Comparison of ENCODE assay signal across 17 mouse cellular contexts in the genomic region with DNA sequence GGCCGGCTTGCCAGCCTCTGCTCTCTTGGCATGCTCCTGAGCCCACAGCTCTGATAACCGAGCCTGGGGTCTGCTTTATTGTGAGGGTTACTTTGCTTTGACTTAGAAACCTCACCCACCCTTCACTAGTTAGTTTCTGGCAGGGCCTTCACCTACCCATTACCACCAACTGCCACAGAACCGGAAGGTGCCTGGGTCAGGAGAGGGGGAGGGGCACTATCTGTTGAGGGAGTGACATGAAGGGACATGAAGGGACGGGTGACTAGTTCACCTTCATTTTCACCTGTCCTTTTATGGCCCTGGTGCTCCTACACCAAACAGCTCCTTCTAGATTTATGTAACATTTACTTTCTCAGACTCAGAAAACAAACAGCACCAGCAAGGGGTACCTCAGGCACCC. TPM values are rescaled to one million over a fixed set of nuclear protein-coding genes. Genes with fewer than 3 reads are reported as not detected.
A peak's percentile ranks its signal among the peaks of the same experiment; 100 is the strongest.
DNase-seq lines count a peak whose midpoint lies in the region; ATAC-seq and TF ChIP-seq lines count a peak whose summit lies in the region.
"Had no signal": no experiment of that assay in that cellular context is flagged by ENCODE, and none has a peak within 500 bp of the region (broad histone marks: within the 10 kb centered on the region; RNA-seq: fewer than 3 reads in every experiment).

No protein-coding gene starts in this region.

- no peak overlapping the region for H3K4me3 ChIP-seq in kidney, postnatal 0 days (replicated peaks; ENCODE audit: low read depth, low read length)
- H3K4me3 ChIP-seq in embryonic facial prominence, embryonic 10.5 days: no peak overlapping the region
- H3K4me3 ChIP-seq: lung, embryonic 15.5 days; midbrain, embryonic 12.5 days; neural tube, embryonic 12.5 days had no signal

- H3K4me1 ChIP-seq in kidney, postnatal 0 days (replicated peaks; ENCODE audit: insufficient read depth, low read length): peaks cover 10% of the 10 kb centered on the region
- H3K4me1 ChIP-seq in embryonic facial prominence, embryonic 10.5 days: peaks cover 14% of the 10 kb centered on the region

- no peak overlapping the region for H3K4me2 ChIP-seq in kidney, postnatal 0 days (ENCODE audit: low read length)
- H3K4me2 ChIP-seq: lung, embryonic 15.5 days; midbrain, embryonic 12.5 days; neural tube, embryonic 12.5 days had no signal

- no peaks in the 10 kb centered on the region for H3K27me3 ChIP-seq in kidney, postnatal 0 days (ENCODE audit: insufficient read depth, low read length)
- H3K27me3 ChIP-seq in embryonic facial prominence, embryonic 10.5 days (replicated peaks; ENCODE audit: low read depth, poor library complexity, severe bottlenecking): no peaks in the 10 kb centered on the region
- H3K27me3 ChIP-seq: lung, embryonic 15.5 days; midbrain, embryonic 12.5 days; neural tube, embryonic 12.5 days had no signal

- H3K27ac ChIP-seq in kidney, postnatal 0 days: peak overlapping the region; percentile 47; the same call in 1 of the 2 replicates
- no peak overlapping the region for H3K27ac ChIP-seq in embryonic facial prominence, embryonic 10.5 days (replicated peaks)
- H3K27ac ChIP-seq: midbrain, embryonic 12.5 days; neural tube, embryonic 12.5 days had no signal

- H3K9ac ChIP-seq in kidney, postnatal 0 days (ENCODE audit: low read depth, low read length): no peak overlapping the region
- H3K9ac ChIP-seq: lung, embryonic 15.5 days; midbrain, embryonic 12.5 days; neural tube, embryonic 12.5 days had no signal

- DNase-seq in kidney, postnatal 0 days (ENCODE audit: low spot score): no peak
- no peak for DNase-seq in kidney, adult 8-10 months
- DNase-seq in embryonic facial prominence, embryonic 10.5 days (ENCODE audit: low spot score): no peak
- no peak for DNase-seq in left cerebral cortex, postnatal 25 days (ENCODE audit: low spot score in 2 of 2)
- no peak for DNase-seq in heart, postnatal 10 days
- DNase-seq: cerebellum, adult 18-20 months; heart, adult 18-20 months; heart, postnatal 14 days; left cerebral cortex, postnatal 4 days; retina, postnatal 1 day; thymus, postnatal 4 days had no signal

- intact Hi-C loops in left cerebral cortex, postnatal 25 days (cut with DNase I): no loop called here
- intact Hi-C loops in heart, postnatal 10 days (cut with DNase I): no loop called here

- 42% methylated on average over 4 of the region's 4 CpGs for WGBS in kidney, postnatal 0 days
- WGBS in embryonic facial prominence, embryonic 10.5 days: 75% methylated on average over 4 of the region's 4 CpGs

- peaks cover 7% of the 10 kb centered on the region; the same call in 1 of the 2 replicates for H3K36me3 ChIP-seq in kidney, postnatal 0 days (ENCODE audit: insufficient read depth, low read length)
- peaks cover 19% of the 10 kb centered on the region for H3K36me3 ChIP-seq in embryonic facial prominence, embryonic 10.5 days (replicated peaks)

- no peak for ATAC-seq in kidney, postnatal 0 days (replicated peaks; ENCODE audit: low FRiP score, low read depth)
- peak; percentile 58 for ATAC-seq in CD4-positive, CD25-positive, alpha-beta regulatory T cell, adult 4 months
- 0 out of 2 replicates have a peak, but pooled peaks have one; percentile 2 for ATAC-seq in granulocyte monocyte progenitor cell, adult 5-6 weeks (replicated peaks; ENCODE audit: poor library complexity, severe bottlenecking)
- ATAC-seq in megakaryocyte progenitor cell, adult 5-6 weeks (replicated peaks; ENCODE audit: poor library complexity): peak; percentile 43

- TF ChIP-seq CTCF in kidney, postnatal 0 days (IDR thresholded peaks at IDR 0.05; ENCODE audit: low read depth): no peak

- H3K9me3 ChIP-seq in kidney, postnatal 0 days (replicated peaks; ENCODE audit: low read length): no peaks in the 10 kb centered on the region
- no peaks in the 10 kb centered on the region for H3K9me3 ChIP-seq in embryonic facial prominence, embryonic 10.5 days
- H3K9me3 ChIP-seq: lung, embryonic 15.5 days; midbrain, embryonic 12.5 days; neural tube, embryonic 12.5 days had no signal

RNA-seq across cellular contexts. Expression of a gene that starts 5.3 kb away (rescaled TPM):
- polyA plus RNA-seq in kidney, postnatal 0 days (2015; fragmentation: Nextera tagmentation; extraction: Ambion mirVana): 300 and 305 TPM in 2 replicates
- 10 to 100 TPM; 30.9 to 33.7 TPM for polyA plus RNA-seq in CD4-positive, CD25-positive, alpha-beta regulatory T cell, adult 4 months (2017; shearing (Covaris generic))
- total RNA-seq in granulocyte monocyte progenitor cell, adult 5-6 weeks (2014; fragmentation: Nextera tagmentation): 33.2 and 35.9 TPM in 2 replicates
- 12.7 and 13.5 TPM in 2 replicates for total RNA-seq in granulocyte monocyte progenitor cell, adult 5-6 weeks (2017)
- 32.8 and 36.6 TPM in 2 replicates for total RNA-seq in megakaryocyte progenitor cell, adult 5-6 weeks (2015)
- 14.7 and 15.4 TPM in 2 replicates for total RNA-seq in megakaryocyte progenitor cell, adult 5-6 weeks (2017)
- 115 and 130 TPM in 2 replicates for polyA plus RNA-seq in embryonic facial prominence, embryonic 10.5 days (2016; fragmentation: Nextera tagmentation; extraction: Ambion mirVana)
- total RNA-seq in left cerebral cortex, postnatal 25 days (2021): 100 to 1,000 TPM; 133 TPM
- total RNA-seq in heart, postnatal 10 days (2021): 100 to 1,000 TPM; 236 to 244 TPM

RNA-seq across cellular contexts. Expression of a gene that starts 8.1 kb away (rescaled TPM):
- 16.1 and 17.5 TPM in 2 replicates for polyA plus RNA-seq in kidney, postnatal 0 days (2015; fragmentation: Nextera tagmentation; extraction: Ambion mirVana)
- polyA plus RNA-seq in CD4-positive, CD25-positive, alpha-beta regulatory T cell, adult 4 months (2017; shearing (Covaris generic)): 1 to 10 TPM; 2.9 to 4.1 TPM
- 20.5 and 25.2 TPM in 2 replicates for total RNA-seq in granulocyte monocyte progenitor cell, adult 5-6 weeks (2014; fragmentation: Nextera tagmentation)
- total RNA-seq in granulocyte monocyte progenitor cell, adult 5-6 weeks (2017): 24.4 and 28.6 TPM in 2 replicates
- 25.7 and 26.0 TPM in 2 replicates for total RNA-seq in megakaryocyte progenitor cell, adult 5-6 weeks (2015)
- total RNA-seq in megakaryocyte progenitor cell, adult 5-6 weeks (2017): 24.8 and 25.4 TPM in 2 replicates
- 16.9 and 19.3 TPM in 2 replicates for polyA plus RNA-seq in embryonic facial prominence, embryonic 10.5 days (2016; fragmentation: Nextera tagmentation; extraction: Ambion mirVana)
- total RNA-seq in left cerebral cortex, postnatal 25 days (2021): 10 to 100 TPM; 26.0 to 31.6 TPM
- total RNA-seq in heart, postnatal 10 days (2021): 10 to 100 TPM; 14.9 to 15.0 TPM

RNA-seq across cellular contexts. Expression of a gene that starts 54.4 kb away (rescaled TPM):
- polyA plus RNA-seq in kidney, postnatal 0 days (2015; fragmentation: Nextera tagmentation; extraction: Ambion mirVana): 56.4 and 58.0 TPM in 2 replicates
- polyA plus RNA-seq in CD4-positive, CD25-positive, alpha-beta regulatory T cell, adult 4 months (2017; shearing (Covaris generic)): 10 to 100 TPM; 16.6 to 22.2 TPM
- 40.5 and 61.7 TPM in 2 replicates for total RNA-seq in granulocyte monocyte progenitor cell, adult 5-6 weeks (2014; fragmentation: Nextera tagmentation)
- 11.2 and 15.2 TPM in 2 replicates for total RNA-seq in granulocyte monocyte progenitor cell, adult 5-6 weeks (2017)
- total RNA-seq in megakaryocyte progenitor cell, adult 5-6 weeks (2015): 64.9 and 65.5 TPM in 2 replicates
- total RNA-seq in megakaryocyte progenitor cell, adult 5-6 weeks (2017): 9.7 and 10.5 TPM in 2 replicates
- polyA plus RNA-seq in embryonic facial prominence, embryonic 10.5 days (2016; fragmentation: Nextera tagmentation; extraction: Ambion mirVana): 101 and 107 TPM in 2 replicates
- total RNA-seq in left cerebral cortex, postnatal 25 days (2021): 10 to 100 TPM; 51.3 to 56.1 TPM
- total RNA-seq in heart, postnatal 10 days (2021): 10 to 100 TPM; 40.9 to 47.6 TPM
